Mouse (Mus musculus) limb, embryonic 11.5 days (tissue): ENCODE data around the gene Lingo4. TPM values are rescaled to one million over a fixed set of nuclear protein-coding genes. Genes with fewer than 3 reads are reported as not detected.

Experiments used
- ATAC-seq: fragments of 200-750 bp; cut with Nextera tagmentation; 2 replicates; pipeline ENCODE4 v1.8.0; 2017; ENCODE audit warnings: low read depth; ENCODE audit not compliant: insufficient number of reproducible peaks, low FRiP score, low TSS enrichment
- DNase-seq: peaks from one replicate; pipeline ENCODE4 v3.0.0-alpha.2; 2015; ENCODE audit warnings: low spot score
- H3K27ac ChIP-seq: fragments of 300-500 bp; sonication (generic); replicated peaks from 2 replicates; pipeline ENCODE4 v1.5.1; 2014; ENCODE audit warnings: low read depth, mild to moderate bottlenecking, low read length
- H3K27me3 ChIP-seq: fragments of 300-500 bp; sonication (generic); 2 replicates; pipeline ENCODE4 v1.6.1; 2014; ENCODE audit warnings: mild to moderate bottlenecking, low read length, mixed read lengths; ENCODE audit not compliant: control insufficient read depth, insufficient read depth
- H3K36me3 ChIP-seq: fragments of 300-500 bp; sonication (generic); 2 replicates; pipeline ENCODE4 v1.6.1; 2014; ENCODE audit warnings: mild to moderate bottlenecking, low read length, moderate library complexity, mixed read lengths; ENCODE audit not compliant: control insufficient read depth, insufficient read depth
- H3K4me1 ChIP-seq: fragments of 300-500 bp; sonication (generic); 2 replicates; pipeline ENCODE4 v1.6.1; 2014; ENCODE audit warnings: low read length, mixed read lengths; ENCODE audit not compliant: control insufficient read depth, insufficient read depth
- H3K4me2 ChIP-seq: fragments of 300-500 bp; sonication (generic); 2 replicates; pipeline ENCODE4 v1.6.1; 2014; ENCODE audit warnings: low read depth, mild to moderate bottlenecking, moderate library complexity; ENCODE audit not compliant: severe bottlenecking
- H3K4me3 ChIP-seq: fragments of 300-500 bp; sonication (generic); 2 replicates; pipeline ENCODE4 v1.5.1; 2014; ENCODE audit warnings: low read depth, low read length
- H3K9ac ChIP-seq: fragments of 300-500 bp; sonication (generic); 2 replicates; pipeline ENCODE4 v1.6.1; 2014; ENCODE audit warnings: mild to moderate bottlenecking, low read length
- H3K9me3 ChIP-seq: fragments of 300-500 bp; sonication (generic); 2 replicates; pipeline ENCODE4 v1.6.1; 2016; ENCODE audit warnings: low read length; ENCODE audit not compliant: control insufficient read depth
- WGBS: fragments of 180-500 bp; shearing (Covaris S2); extraction: QIAGEN DNeasy Blood & Tissue Kit; methylation state at CpG from one replicate; pipeline ENCODE4 v1.1.7; 2014; 5-methylcytosine and 5-hydroxymethylcytosine counted together
- polyA plus RNA-seq: library from polyadenylated mRNA; unstranded; fragments of >200 nt; fragmentation: Nextera tagmentation; extraction: Ambion mirVana; gene quantifications from 2 replicates; pipeline ENCODE4 v1.2.1, GENCODE M21; 2014

Gene Lingo4
- polyA plus RNA-seq, 1 experiment from 2014 or later = not detected

DNA sequence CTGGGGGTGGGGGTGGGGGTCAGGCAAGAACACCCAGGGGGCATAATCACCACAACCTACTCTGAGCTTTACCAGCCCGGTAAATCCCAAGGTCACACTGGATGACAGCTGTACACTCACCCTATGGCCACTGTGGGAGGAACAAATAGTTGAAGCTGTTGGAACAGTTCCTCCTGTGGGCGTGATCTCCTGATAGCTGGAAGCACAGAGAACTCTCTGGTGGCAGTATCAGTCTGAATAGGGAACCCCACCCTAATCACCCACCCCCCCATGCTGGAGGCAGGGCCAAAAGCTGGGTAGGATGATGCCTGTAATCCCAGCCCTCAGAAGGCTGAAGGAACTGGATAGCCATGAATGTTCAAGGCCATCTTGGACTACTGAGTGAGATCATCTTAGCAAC, 28.6 kb upstream of the Lingo4 start:
- Histone ChIP-seq H3K4me3 (no peak overlapping the region), H3K27me3 (peaks cover 11% of the 10 kb centered on the region; the same call in 1 of the 2 replicates), H3K4me2 (no peak overlapping the region), H3K27ac (no peak overlapping the region), H3K36me3 (no peaks in the 10 kb centered on the region), H3K9ac (no peak overlapping the region), H3K4me1 (peaks cover 15% of the 10 kb centered on the region; the same call in 1 of the 2 replicates), H3K9me3 (no peaks in the 10 kb centered on the region)
- DNase-seq (no peak), ATAC-seq (no peak)
- 65% methylated on average over 2 of the region's 2 CpGs for WGBS

- no peak overlapping the region for H3K9ac ChIP-seq
- 0 out of 2 replicates have a peak, but pooled peaks cover 2% of the 10 kb centered on the region for H3K27me3 ChIP-seq
- H3K4me3 ChIP-seq = no peak overlapping the region
- 4% methylated on average over 11 of the region's 11 CpGs for WGBS
- H3K4me1 ChIP-seq = peaks cover 15% of the 10 kb centered on the region; the same call in 1 of the 2 replicates
- H3K4me2 ChIP-seq = peak overlapping the region; percentile 7; the same call in 1 of the 2 replicates
- H3K36me3 ChIP-seq = no peaks in the 10 kb centered on the region
- no peaks in the 10 kb centered on the region for H3K9me3 ChIP-seq
- ATAC-seq (no peak), DNase-seq (peak; percentile 52)
- H3K27ac ChIP-seq = no peak overlapping the region
Measured at GRCm38 (mm10) chr3:94371637-94372036, 26.7 kb upstream of the Lingo4 start.

DNA sequence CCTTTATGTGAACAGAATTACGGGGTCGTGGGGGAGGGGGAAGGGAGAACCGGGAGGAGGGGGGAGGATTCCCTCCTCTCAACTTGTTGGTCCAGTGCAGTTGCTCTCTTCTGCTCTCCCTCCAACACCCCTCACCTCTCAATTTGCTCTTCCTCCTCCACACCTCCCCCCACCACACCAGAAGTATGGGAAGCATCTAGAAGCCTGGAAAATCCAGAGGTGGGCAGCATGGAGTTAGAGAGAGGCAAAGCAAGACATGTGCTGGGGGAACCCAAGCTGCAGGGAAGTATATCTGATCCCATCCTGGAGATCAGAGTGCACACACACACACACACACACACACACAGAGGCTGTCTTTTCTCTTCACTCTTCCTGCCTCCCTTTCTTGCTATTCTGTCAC, 26.3 kb upstream of the Lingo4 start:
- Histone ChIP-seq H3K4me1 (peaks cover 15% of the 10 kb centered on the region; the same call in 1 of the 2 replicates), H3K27ac (no peak overlapping the region), H3K9me3 (no peaks in the 10 kb centered on the region), H3K4me3 (no peak overlapping the region), H3K4me2 (no peak overlapping the region; the same call in 1 of the 2 replicates), H3K27me3 (0 out of 2 replicates have a peak, but pooled peaks cover 2% of the 10 kb centered on the region), H3K9ac (no peak overlapping the region), H3K36me3 (no peaks in the 10 kb centered on the region)
- no peak for DNase-seq
- 0% methylated on average over 3 of the region's 3 CpGs for WGBS
- no peak for ATAC-seq

GRCm38 (mm10) chr3:94372641-94373040, 25.7 kb upstream of the Lingo4 start, which contains the start of gene Rorc:
Gene Rorc, plus strand, starts transcription at chr3:94372794.
- H3K27ac ChIP-seq = no peak within 1 kb of the TSS
- no peaks in the 10 kb centered on the region for H3K36me3 ChIP-seq
- DNase-seq = no peak
- H3K4me2 ChIP-seq = peak within 1 kb of the TSS; percentile 27
- peaks cover 18% of the 10 kb centered on the region; the same call in 1 of the 2 replicates for H3K4me1 ChIP-seq
- H3K4me3 ChIP-seq = 0 out of 2 replicates have a peak within 1 kb of the TSS, but pooled peaks have one; percentile 10
- H3K9me3 ChIP-seq = no peaks in the 10 kb centered on the region
- WGBS = 13% methylated on average over 5 of the region's 5 CpGs
- H3K27me3 ChIP-seq = 0 out of 2 replicates have a peak, but pooled peaks cover 2% of the 10 kb centered on the region
- H3K9ac ChIP-seq = no peak within 1 kb of the TSS
- ATAC-seq = no peak

DNA sequence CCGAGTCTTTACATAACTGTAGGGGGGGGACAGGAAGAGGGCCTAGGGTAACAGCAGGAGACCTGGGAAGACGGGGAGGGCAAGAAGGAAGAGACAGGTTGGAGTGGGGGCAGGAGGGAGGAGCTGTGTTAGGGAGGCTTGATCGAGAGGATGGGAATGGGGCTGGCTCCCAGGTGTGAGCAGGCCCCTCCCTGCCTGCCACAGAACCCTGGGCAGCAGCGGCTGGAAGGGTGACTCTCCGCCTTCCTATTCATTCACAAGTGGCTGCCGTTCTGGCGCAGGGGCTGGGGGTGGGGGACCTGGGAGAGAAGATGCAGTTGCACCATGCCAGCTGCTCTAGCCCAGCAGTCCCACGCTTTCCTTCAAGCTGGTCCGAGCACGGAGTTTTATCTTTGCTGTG, 25.2 kb upstream of the Lingo4 start:
- WGBS = 3% methylated on average over 10 of the region's 10 CpGs
- Histone ChIP-seq H3K9ac (no peak overlapping the region), H3K27ac (no peak overlapping the region), H3K27me3 (0 out of 2 replicates have a peak, but pooled peaks cover 2% of the 10 kb centered on the region), H3K4me1 (peaks cover 18% of the 10 kb centered on the region; the same call in 1 of the 2 replicates), H3K4me3 (no peak overlapping the region), H3K36me3 (no peaks in the 10 kb centered on the region), H3K9me3 (no peaks in the 10 kb centered on the region), H3K4me2 (peak overlapping the region; percentile 27)
- ATAC-seq (no peak), DNase-seq (no peak)

DNA sequence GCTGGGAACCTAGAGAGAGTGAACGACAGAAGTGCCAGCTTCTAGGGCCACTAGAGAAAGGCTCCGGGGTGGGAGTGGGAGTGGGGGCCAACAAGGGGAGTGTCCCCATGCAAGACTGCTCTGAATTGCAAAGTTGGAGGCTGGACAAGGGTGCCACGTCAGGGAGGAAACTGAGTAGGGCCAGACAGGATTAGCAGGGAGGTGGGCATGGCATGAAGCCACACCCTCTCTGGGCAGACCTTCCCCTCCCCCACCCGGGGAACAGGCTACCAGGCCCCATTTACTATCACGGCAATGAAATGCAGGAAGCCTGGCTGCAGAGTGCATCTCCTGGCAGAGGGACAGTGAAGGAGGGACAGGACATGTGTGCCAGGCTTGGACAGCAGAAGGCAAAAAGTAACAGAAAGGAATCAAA, 24.7 kb upstream of the Lingo4 start:
- Histone ChIP-seq H3K9ac (no peak overlapping the region), H3K4me3 (0 out of 2 replicates have a peak overlapping the region, but pooled peaks have one; percentile 10), H3K27ac (no peak overlapping the region), H3K9me3 (no peaks in the 10 kb centered on the region), H3K4me2 (peak overlapping the region; percentile 27), H3K4me1 (peaks cover 18% of the 10 kb centered on the region; the same call in 1 of the 2 replicates), H3K36me3 (no peaks in the 10 kb centered on the region), H3K27me3 (0 out of 2 replicates have a peak, but pooled peaks cover 2% of the 10 kb centered on the region)
- ATAC-seq (0 out of 2 replicates have a peak, but pooled peaks have one; percentile 17), DNase-seq (peak; percentile 49)
- 0% methylated on average over 5 of the region's 5 CpGs for WGBS

GRCm38 (mm10) chr3:94374636-94375035, 23.7 kb upstream of the Lingo4 start:
- no peaks in the 10 kb centered on the region for H3K9me3 ChIP-seq
- no peaks in the 10 kb centered on the region for H3K36me3 ChIP-seq
- ATAC-seq (no peak), DNase-seq (no peak)
- H3K4me3 ChIP-seq = no peak overlapping the region
- H3K4me2 ChIP-seq = no peak overlapping the region
- H3K4me1 ChIP-seq = peaks cover 18% of the 10 kb centered on the region; the same call in 1 of the 2 replicates
- H3K27me3 ChIP-seq = 0 out of 2 replicates have a peak, but pooled peaks cover 2% of the 10 kb centered on the region
- H3K27ac ChIP-seq = no peak overlapping the region
- H3K9ac ChIP-seq = no peak overlapping the region

- no peak for ATAC-seq
Measured at GRCm38 (mm10) chr3:94375146-94375545, 23.2 kb upstream of the Lingo4 start.

More at GRCm38 (mm10) chr3:94375146-94375545, 23.2 kb upstream of the Lingo4 start:
- H3K36me3 ChIP-seq = no peaks in the 10 kb centered on the region
- H3K9ac ChIP-seq = no peak overlapping the region
- no peak overlapping the region for H3K4me2 ChIP-seq
- WGBS = 78% methylated on average over 2 of the region's 2 CpGs
- no peak for DNase-seq
- no peak overlapping the region for H3K27ac ChIP-seq
- peaks cover 18% of the 10 kb centered on the region; the same call in 1 of the 2 replicates for H3K4me1 ChIP-seq
- 0 out of 2 replicates have a peak, but pooled peaks cover 2% of the 10 kb centered on the region for H3K27me3 ChIP-seq
- H3K4me3 ChIP-seq = no peak overlapping the region
- no peaks in the 10 kb centered on the region for H3K9me3 ChIP-seq
